Mouse (Mus musculus) heart, embryonic 11.5 days (tissue): ENCODE measurements around the gene Rps6kb1. TPM values are rescaled to one million over a fixed set of nuclear protein-coding genes. Genes with fewer than 3 reads are reported as not detected.
"Not testable (repeated sequence)": the region's sequence is repeated elsewhere in the genome, so short reads cannot be mapped to it uniquely, and the experiment has no call there.

Experiments used
- ATAC-seq: fragments of 200-750 bp; cut with Nextera tagmentation; replicated peaks from 2 replicates; pipeline ENCODE4 v1.8.0; 2017; ENCODE audit warnings: moderate library complexity; ENCODE audit not compliant: insufficient number of reproducible peaks, low FRiP score, low TSS enrichment
- H3K27ac ChIP-seq: fragments of 300-500 bp; sonication (generic); 2 replicates; pipeline ENCODE4 v1.5.1; 2014; ENCODE audit warnings: mild to moderate bottlenecking, low read depth, low read length
- H3K27me3 ChIP-seq: fragments of 300-500 bp; sonication (generic); 2 replicates; pipeline ENCODE4 v1.6.1; 2014; ENCODE audit warnings: mild to moderate bottlenecking, low read length, mixed read lengths; ENCODE audit not compliant: control insufficient read depth, insufficient read depth
- H3K36me3 ChIP-seq: fragments of 300-500 bp; sonication (generic); 2 replicates; pipeline ENCODE4 v1.6.1; 2014; ENCODE audit warnings: mild to moderate bottlenecking, low read length, moderate library complexity, mixed read lengths; ENCODE audit not compliant: control insufficient read depth, insufficient read depth
- H3K4me1 ChIP-seq: fragments of 300-500 bp; sonication (generic); 2 replicates; pipeline ENCODE4 v1.6.1; 2014; ENCODE audit warnings: low read length; ENCODE audit not compliant: control insufficient read depth, insufficient read depth
- H3K4me2 ChIP-seq: fragments of 300-500 bp; sonication (generic); 2 replicates; pipeline ENCODE4 v1.6.1; 2014; ENCODE audit warnings: mild to moderate bottlenecking, moderate library complexity
- H3K4me3 ChIP-seq: fragments of 300-500 bp; sonication (generic); 2 replicates; pipeline ENCODE4 v1.5.1; 2014; ENCODE audit warnings: low read depth, low read length
- H3K9ac ChIP-seq: fragments of 300-500 bp; sonication (generic); 2 replicates; pipeline ENCODE4 v1.6.1; 2014; ENCODE audit warnings: mild to moderate bottlenecking, low read depth, low read length, moderate library complexity
- H3K9me3 ChIP-seq: fragments of 300-500 bp; sonication (generic); replicated peaks from 2 replicates; pipeline ENCODE4 v1.6.1; 2016; ENCODE audit warnings: low read length; ENCODE audit not compliant: control insufficient read depth
- WGBS: fragments of 180-500 bp; shearing (Covaris S2); extraction: QIAGEN DNeasy Blood & Tissue Kit; methylation state at CpG from one replicate; pipeline ENCODE4 v1.1.7; 2014; ENCODE audit not compliant: insufficient replicate concordance; 5-methylcytosine and 5-hydroxymethylcytosine counted together
- polyA plus RNA-seq: library from polyadenylated mRNA; unstranded; fragments of >200 nt; fragmentation: Nextera tagmentation; extraction: Ambion mirVana; gene quantifications from 2 replicates; pipeline ENCODE4 v1.2.1, GENCODE M21; 2014

Gene Rps6kb1
- polyA plus RNA-seq, 1 experiment from 2014 or later, result 50.0 TPM

DNA sequence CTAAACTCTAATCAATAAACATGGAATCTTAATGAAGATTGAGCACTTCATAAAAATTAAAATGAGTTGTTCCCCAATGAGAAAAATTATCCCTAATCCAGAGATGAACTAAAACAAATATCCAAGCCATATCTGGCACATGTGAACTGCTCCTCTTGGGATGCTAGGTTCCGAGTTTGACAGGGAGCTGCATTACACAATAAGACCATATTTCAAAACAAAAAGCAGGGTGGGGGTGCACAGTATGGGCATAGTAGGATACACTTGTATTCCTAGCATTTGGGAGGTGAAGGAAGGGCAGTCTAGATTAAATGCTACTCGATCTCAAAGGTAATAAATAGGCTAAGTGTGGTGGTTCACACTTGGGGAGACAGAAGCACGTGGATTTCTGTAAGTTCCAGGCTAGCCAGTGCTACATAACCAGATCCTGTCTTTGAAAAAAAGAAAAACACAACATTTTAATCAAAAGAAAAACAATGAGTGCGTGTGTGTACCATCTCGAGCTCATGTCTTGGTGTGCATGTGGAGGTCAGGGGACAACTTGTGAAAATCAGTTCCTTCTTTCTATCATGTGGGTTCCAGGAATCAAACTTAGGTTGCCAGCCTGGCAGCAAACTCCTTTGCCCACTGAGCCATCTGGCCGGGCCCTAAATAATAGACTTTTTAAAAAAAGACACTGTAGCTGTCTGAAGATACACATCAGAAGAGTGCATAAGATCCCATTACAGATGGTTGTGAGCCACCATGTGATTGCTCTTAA is 4.7 kb downstream of the Rps6kb1 start:
- H3K4me2 ChIP-seq, result no peak overlapping the region
- H3K4me3 ChIP-seq, result no peak overlapping the region
- H3K9me3 ChIP-seq, result no peaks in the 10 kb centered on the region
- H3K36me3 ChIP-seq, result no peaks in the 10 kb centered on the region
- H3K27me3 ChIP-seq, result no peaks in the 10 kb centered on the region
- H3K9ac ChIP-seq, result no peak overlapping the region
- H3K4me1 ChIP-seq, result peaks cover 7% of the 10 kb centered on the region
- no peak overlapping the region for H3K27ac ChIP-seq
- 70% methylated on average over 6 of the region's 6 CpGs for WGBS
- ATAC-seq, result no peak

DNA sequence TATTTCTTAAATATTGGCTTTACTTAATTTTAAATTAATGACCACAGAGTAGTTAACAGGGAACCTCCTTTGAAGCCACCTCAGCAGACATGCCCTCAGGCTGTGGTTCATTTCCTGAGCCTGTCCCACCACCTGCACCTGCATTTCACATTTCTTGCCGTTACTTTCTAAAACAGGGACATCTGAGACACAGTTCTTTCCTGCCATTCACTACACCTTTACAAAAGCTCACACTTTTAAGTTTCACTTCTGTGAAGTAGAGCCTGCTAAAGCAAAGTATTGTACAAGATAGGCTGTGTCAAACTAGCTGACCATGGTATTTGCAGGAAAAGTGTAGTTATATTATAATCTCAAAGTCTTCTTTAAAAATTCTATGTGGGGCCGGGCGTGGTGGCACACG is 5.8 kb downstream of the Rps6kb1 start:
- no peaks in the 10 kb centered on the region for H3K9me3 ChIP-seq
- H3K4me2 ChIP-seq, result no peak overlapping the region
- 95% methylated on average over 4 of the region's 4 CpGs for WGBS
- no peaks in the 10 kb centered on the region for H3K27me3 ChIP-seq
- no peak overlapping the region for H3K27ac ChIP-seq
- ATAC-seq, result no peak
- no peak overlapping the region for H3K9ac ChIP-seq
- H3K36me3 ChIP-seq, result 0 out of 2 replicates have a peak, but pooled peaks cover under 1% of the 10 kb centered on the region
- no peak overlapping the region for H3K4me3 ChIP-seq
- H3K4me1 ChIP-seq, result peaks cover 7% of the 10 kb centered on the region

DNA sequence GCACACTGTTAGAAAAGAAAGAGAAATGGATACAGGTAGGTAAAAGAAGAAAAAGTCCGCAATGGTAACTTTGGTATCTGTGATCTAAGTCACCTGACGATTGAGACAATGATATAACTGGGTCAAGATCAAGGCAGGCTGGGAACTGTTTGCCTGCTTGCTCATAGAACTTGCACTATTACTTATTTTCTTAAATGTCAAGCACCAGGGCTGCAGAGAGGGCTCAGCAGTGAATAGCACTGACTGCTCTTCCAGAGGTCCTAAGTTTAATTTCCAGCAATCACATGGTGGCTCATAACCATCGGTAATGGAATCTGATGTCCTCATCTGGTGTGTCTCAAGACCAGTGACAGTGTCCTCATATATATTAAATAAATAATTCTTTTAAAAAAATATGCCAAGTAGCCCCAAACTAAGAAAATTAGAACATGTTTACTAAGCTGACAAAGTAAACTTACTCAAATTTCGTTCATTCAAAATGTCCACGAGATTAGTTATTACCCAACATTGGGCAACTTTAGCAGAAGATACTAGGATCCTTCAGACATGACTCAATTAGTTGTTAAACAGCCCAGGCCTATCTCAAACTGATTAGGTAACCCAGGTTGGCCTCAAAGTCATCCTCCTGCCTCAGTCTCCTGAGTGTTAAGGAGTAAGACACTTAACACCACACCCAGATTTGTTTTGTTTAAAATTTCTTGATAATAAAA is 10.2 kb downstream of the Rps6kb1 start:
- Histone ChIP-seq H3K4me2 (no peak overlapping the region), H3K36me3 (peaks cover 13% of the 10 kb centered on the region), H3K27ac (no peak overlapping the region), H3K9me3 (no peaks in the 10 kb centered on the region), H3K9ac (no peak overlapping the region), H3K4me3 (no peak overlapping the region), H3K4me1 (no peaks in the 10 kb centered on the region), H3K27me3 (no peaks in the 10 kb centered on the region)
- no peak for ATAC-seq
- 91% methylated on average over 5 of the region's 5 CpGs for WGBS

DNA sequence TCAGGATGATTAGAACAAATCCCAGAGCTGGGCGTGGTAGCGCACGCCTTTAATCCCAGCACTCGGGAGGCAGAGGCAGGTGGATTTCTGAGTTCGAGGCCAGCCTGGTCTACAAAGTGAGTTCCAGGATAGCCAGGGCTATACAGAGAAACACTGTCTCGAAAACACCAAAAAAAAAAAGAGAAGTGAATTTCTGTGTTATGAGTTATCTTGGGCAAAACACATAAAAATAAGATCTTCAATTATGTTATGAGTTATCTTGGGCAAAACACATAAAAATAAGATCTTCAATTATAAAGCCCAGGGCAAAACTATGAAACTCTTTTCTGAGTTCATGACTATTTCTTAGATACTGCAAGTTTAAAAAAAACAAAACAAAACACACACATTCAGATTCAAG is 11.3 kb downstream of the Rps6kb1 start:
- 89% methylated on average over 6 of the region's 6 CpGs for WGBS
- not testable (repeated sequence) for H3K27me3 ChIP-seq, H3K4me3 ChIP-seq, H3K4me1 ChIP-seq, ATAC-seq, H3K4me2 ChIP-seq, H3K27ac ChIP-seq, H3K9me3 ChIP-seq, H3K9ac ChIP-seq
- peaks cover 13% of the 10 kb centered on the region for H3K36me3 ChIP-seq

DNA sequence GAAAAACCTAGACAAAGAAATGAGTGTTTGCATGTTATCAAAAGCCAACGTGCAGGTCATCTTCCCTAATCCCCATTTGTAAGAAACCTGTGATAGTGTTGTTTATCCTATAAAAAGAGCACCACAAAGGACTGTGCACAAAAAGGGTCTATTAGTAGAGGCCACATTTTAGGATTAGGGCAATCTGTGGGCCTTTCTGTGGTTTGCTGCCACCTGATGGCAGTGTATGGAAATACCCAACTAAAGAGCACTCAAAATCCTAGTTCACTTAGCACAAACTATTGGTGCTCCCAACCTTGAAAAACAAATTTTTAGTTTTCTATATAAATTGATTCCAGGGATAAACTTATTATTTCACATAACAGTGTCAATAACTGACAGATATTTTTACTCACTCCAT is 11.8 kb downstream of the Rps6kb1 start:
- H3K4me3 ChIP-seq, result no peak overlapping the region
- WGBS, result 61% methylated on average over 1 of the region's 1 CpGs
- H3K9me3 ChIP-seq, result no peaks in the 10 kb centered on the region
- no peaks in the 10 kb centered on the region for H3K27me3 ChIP-seq
- H3K9ac ChIP-seq, result no peak overlapping the region
- peaks cover 16% of the 10 kb centered on the region for H3K36me3 ChIP-seq
- H3K27ac ChIP-seq, result no peak overlapping the region
- no peaks in the 10 kb centered on the region for H3K4me1 ChIP-seq
- H3K4me2 ChIP-seq, result no peak overlapping the region
- ATAC-seq, result no peak

DNA sequence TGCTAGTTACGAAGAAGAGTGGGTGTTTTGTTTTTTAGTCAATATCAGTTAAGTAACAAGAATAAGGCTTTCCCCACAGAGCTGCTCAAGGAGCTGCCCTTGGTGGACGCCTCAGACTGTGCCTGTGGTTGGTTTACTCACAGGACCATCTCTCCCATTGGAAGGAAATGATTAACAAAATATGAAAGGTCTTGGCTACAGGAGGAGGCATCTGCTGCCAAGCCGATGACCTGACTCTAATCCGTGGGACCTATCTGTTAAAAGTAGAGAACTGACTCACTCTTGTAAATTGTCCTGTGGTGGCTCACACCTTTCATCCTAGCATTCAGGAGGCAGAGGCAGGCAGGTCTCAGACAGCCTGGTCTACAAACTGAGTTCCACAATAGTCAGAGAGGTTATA is 17.1 kb downstream of the Rps6kb1 start:
- H3K27me3 ChIP-seq, result no peaks in the 10 kb centered on the region
- H3K27ac ChIP-seq, result no peak overlapping the region
- ATAC-seq, result no peak
- no peaks in the 10 kb centered on the region for H3K9me3 ChIP-seq
- H3K4me3 ChIP-seq, result no peak overlapping the region
- WGBS, result 87% methylated on average over 4 of the region's 4 CpGs
- H3K4me1 ChIP-seq, result no peaks in the 10 kb centered on the region
- peaks cover 32% of the 10 kb centered on the region for H3K36me3 ChIP-seq
- H3K4me2 ChIP-seq, result no peak overlapping the region
- H3K9ac ChIP-seq, result no peak overlapping the region

DNA sequence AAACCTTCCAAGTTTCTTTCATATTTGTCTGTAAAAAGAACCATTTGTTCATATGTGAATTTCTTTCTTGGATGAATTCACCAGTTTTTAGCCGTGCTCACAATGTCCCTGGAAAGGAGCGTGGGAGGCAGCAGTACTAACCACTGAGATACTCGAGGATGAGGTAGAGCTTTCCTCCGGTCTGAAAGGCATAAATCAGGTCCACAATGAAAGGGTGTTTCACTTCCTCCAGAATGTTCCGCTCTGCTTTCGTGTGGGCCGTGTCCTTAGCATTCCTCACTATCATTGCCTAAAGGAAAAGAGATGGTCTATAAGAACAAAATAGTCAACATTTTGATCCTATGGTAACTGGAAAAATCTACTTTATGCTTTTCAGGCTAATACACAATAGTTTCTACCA is 24.9 kb downstream of the Rps6kb1 start:
- 91% methylated on average over 7 of the region's 7 CpGs for WGBS
- ATAC-seq, result no peak
- H3K27me3 ChIP-seq, result no peaks in the 10 kb centered on the region
- no peak overlapping the region for H3K4me3 ChIP-seq
- H3K36me3 ChIP-seq, result peaks cover 33% of the 10 kb centered on the region
- no peaks in the 10 kb centered on the region for H3K9me3 ChIP-seq
- no peaks in the 10 kb centered on the region for H3K4me1 ChIP-seq
- H3K4me2 ChIP-seq, result no peak overlapping the region
- no peak overlapping the region for H3K27ac ChIP-seq
- no peak overlapping the region for H3K9ac ChIP-seq

DNA sequence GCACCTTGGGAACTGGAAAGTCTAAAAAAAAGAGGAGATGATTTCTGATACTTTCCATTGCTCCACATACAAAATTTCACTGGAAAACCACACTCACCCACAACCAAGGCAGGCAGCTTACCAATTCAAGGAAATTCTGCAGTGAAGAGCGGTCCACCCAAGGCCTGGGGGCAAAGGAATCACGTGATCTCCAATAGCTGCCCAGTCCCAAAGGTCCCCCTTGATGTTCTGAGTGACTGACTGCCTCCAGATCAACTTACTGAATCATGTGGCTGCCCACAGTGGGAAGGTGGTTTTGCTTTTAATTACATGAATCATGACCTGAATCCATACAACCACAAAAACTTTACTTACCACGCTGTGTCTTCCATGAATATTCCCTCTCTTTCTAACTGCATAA is 27.4 kb downstream of the Rps6kb1 start:
- H3K4me2 ChIP-seq, result no peak overlapping the region
- WGBS, result 96% methylated on average over 3 of the region's 3 CpGs
- H3K27ac ChIP-seq, result no peak overlapping the region
- ATAC-seq, result no peak
- H3K4me3 ChIP-seq, result no peak overlapping the region
- no peaks in the 10 kb centered on the region for H3K4me1 ChIP-seq
- no peak overlapping the region for H3K9ac ChIP-seq
- peaks cover 34% of the 10 kb centered on the region for H3K36me3 ChIP-seq
- no peaks in the 10 kb centered on the region for H3K27me3 ChIP-seq
- H3K9me3 ChIP-seq, result no peaks in the 10 kb centered on the region

DNA sequence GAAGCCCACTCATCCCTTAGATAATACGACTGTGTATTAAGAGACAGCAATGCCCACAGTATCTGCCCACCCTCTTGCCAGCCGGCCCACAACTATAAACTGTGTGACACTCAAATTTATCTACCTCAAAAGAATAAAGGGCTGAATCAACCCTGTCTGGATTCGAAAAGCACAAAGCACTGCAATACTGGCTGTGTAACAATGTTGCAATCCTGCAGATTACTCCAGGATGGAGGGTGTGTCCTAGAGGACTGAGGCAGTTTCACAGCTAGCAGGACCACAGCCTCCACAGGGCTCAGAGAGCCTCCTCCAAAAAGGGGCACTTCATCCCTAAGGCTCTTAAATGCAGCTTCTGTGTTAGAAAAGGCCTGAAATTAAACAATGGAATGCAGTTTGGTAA is 28.0 kb downstream of the Rps6kb1 start:
- no peak for ATAC-seq
- Histone ChIP-seq H3K4me3 (no peak overlapping the region), H3K27me3 (no peaks in the 10 kb centered on the region), H3K4me2 (no peak overlapping the region), H3K27ac (no peak overlapping the region), H3K36me3 (peaks cover 31% of the 10 kb centered on the region), H3K9ac (no peak overlapping the region), H3K4me1 (no peaks in the 10 kb centered on the region), H3K9me3 (no peaks in the 10 kb centered on the region)
- 88% methylated on average over 3 of the region's 3 CpGs for WGBS
